Mouse (Mus musculus) left cerebral cortex, adult 6 months (tissue): Measurements from ENCODE around the gene Gm13124. TPM values are rescaled to one million over a fixed set of nuclear protein-coding genes. Genes with fewer than 3 reads are reported as not detected.

Experiments
- long read RNA-seq, 2 experiments: library from polyadenylated mRNA; unstranded; transcript quantifications; one replicate each; pipeline ENCODE4 v2.0.0; 2019 to 2020
- polyA plus RNA-seq: library from polyadenylated mRNA; unstranded; fragments of <200 nt; fragmentation: Nextera tagmentation; gene quantifications from 2 replicates; pipeline ENCODE4 v1.2.3, GENCODE M21; 2021

Gene Gm13124
- not detected in 2 replicates for polyA plus RNA-seq
- long read RNA-seq, experiment 1 = 0 reads
- long read RNA-seq, experiment 2 = 0 reads

DNA sequence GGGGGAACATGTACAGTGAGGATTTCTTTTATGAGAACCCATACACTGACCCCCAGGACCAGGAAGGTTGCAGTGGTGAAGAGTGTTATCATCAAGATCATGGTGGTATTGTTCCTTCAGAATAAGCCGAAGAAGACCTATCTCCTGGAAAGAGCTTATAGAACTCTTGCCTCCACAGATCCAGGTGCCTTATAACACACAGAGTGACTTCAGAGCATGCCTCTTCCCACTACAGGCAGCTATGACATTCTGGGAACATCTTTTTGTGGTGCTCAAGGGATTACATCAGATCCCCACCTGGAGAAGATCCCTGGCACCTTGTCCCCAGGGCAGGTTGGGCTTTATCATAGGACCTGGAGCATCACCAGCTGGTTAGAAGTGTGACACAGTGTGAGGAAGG is at the start of gene Gm13124:
Gene Gm13124, minus strand, starts transcription at position 101 of the 400 bp plus-strand sequence.

DNA sequence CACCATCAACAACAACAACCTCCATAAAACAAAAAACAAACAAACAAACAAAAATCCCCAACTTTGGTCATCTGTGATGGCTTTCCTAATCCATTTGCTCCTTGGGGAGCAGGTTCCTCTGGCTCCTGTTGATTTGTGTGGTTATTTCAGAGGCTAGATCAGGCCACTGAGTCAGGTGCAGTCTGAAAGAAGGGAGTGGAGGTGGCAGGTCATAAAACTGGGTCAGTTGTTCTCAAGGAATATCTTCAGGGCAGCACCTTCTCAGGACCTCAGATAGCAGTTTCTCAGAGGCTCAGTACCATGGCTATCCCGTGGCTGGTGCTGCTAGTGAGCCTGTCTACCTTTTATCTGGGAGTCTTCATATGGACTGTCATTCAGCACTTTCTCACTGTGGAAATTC is 48.5 kb upstream of the Gm13124 start, which contains the start of gene Aadacl4:
Gene Aadacl4, plus strand, starts transcription at position 301 of the 400 bp plus-strand sequence.

DNA sequence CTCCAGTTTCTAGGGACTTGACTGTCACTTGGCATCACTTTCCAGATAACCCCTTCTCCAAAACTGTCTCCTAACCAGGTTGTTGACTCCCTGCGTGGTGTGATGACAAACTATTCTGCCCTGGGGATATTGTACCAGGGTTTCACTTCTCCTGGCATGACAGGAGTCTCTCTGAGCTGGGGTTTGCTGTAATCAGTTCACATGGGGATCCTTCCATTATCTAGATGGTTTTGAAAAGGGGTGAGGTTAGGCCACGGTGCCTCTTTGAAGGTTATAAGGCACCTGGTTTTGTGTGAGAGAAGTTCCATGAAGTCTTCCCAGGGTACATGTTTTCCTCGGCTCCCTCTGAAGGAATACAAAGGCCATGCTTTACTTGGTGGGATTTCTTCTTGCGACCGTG is 45.4 kb downstream of the Gm13124 start, which contains the start of gene 9430007A20Rik:
Gene 9430007A20Rik, plus strand, starts transcription at position 301 of the 400 bp plus-strand sequence.

Other genes starting within 250 kb of the Gm13124 start
- not detected in 2 replicates for gene Gm13128, start 234.9 kb downstream of the Gm13124 start, polyA plus RNA-seq
- not detected in 2 replicates for gene Gm13119, start 207.2 kb downstream of the Gm13124 start, polyA plus RNA-seq
- gene Pramef20, start 187.2 kb downstream of the Gm13124 start, polyA plus RNA-seq = not detected in 2 replicates
- gene Pramef12, start 156.7 kb downstream of the Gm13124 start, polyA plus RNA-seq = not detected in 2 replicates
- not detected in 2 replicates for gene 1700012P22Rik, start 126.4 kb downstream of the Gm13124 start, polyA plus RNA-seq
- gene Gm9944, start 111.8 kb downstream of the Gm13124 start, polyA plus RNA-seq = not detected in 2 replicates
- not detected in 2 replicates for gene Aadacl3, start 101.4 kb downstream of the Gm13124 start, polyA plus RNA-seq
- gene 9430007A20Rik, start 45.3 kb downstream of the Gm13124 start, polyA plus RNA-seq = not detected in 2 replicates
- not detected in 2 replicates for gene Aadacl4, start 48.6 kb upstream of the Gm13124 start, polyA plus RNA-seq
- not detected in 2 replicates for gene Gm436, start 121.2 kb upstream of the Gm13124 start, polyA plus RNA-seq
- not detected in 2 replicates for gene Gm13178, start 156.3 kb upstream of the Gm13124 start, polyA plus RNA-seq
- gene Gm438, start 221.4 kb upstream of the Gm13124 start, polyA plus RNA-seq = not detected in 2 replicates